Mouse (Mus musculus) cerebellum, adult 2 months (tissue): ENCODE data around the gene Sall2.

Source experiments
- CTCF ChIP-seq: fragments of 200-500 bp; IDR thresholded peaks from 2 replicates; pipeline ENCODE4 v1.5.1; 2011; ENCODE audit warnings: low read depth, mild to moderate bottlenecking, control low read depth, low read length, moderate library complexity, borderline replicate concordance; ENCODE audit not compliant: insufficient read depth
- POLR2A ChIP-seq: fragments of 200-500 bp; IDR thresholded peaks from 2 replicates; pipeline ENCODE4 v1.6.1; 2011; ENCODE audit warnings: low read length, control low read depth, borderline replicate concordance; ENCODE audit not compliant: insufficient read depth

DNA sequence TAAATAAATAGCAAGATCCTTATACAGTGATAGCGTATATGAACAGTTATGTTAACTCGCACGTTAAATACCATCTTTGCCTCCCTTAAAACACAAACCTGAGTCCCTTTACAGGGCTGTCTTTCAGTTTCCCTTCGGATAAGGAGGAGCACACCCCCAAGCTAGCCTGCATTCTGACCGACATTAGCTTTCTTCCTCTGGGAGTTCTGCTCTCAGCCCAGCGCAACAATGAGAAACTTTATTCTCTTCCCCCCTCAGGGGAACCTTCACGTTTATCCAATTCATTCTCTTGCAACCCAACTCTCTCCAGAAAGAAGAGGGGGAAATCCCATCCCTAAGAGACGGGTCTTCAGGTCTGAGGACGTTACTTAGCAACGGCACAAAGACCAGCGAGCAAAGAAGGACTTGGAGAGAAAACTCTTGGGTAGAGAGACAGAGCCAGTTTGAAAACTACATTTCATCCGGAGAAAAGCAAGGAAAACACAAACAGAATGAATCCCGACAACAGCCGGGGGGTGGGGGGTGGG lies 1.1 kb downstream of the Sall2 start:
- TF ChIP-seq POLR2A (no peak), CTCF (no peak)
